Mouse (Mus musculus): ENCODE measurements around the gene Stx7.
A peak's percentile ranks its signal among the peaks of the same experiment; 100 is the strongest.

- TF ChIP-seq CTCF (IDR thresholded peaks at IDR 0.05; ENCODE audit: control insufficient read depth, insufficient read depth, low read length) (no peak), POLR2A (IDR thresholded peaks at IDR 0.05; ENCODE audit: borderline replicate concordance, control insufficient read depth, low read depth, low read length) (0 out of 2 replicates have a peak, but pooled peaks have one; percentile 13)
These were observed 9.6 kb downstream of the Stx7 start for GRCm38 (mm10) chr10:24158470-24159254.

Measured in bone marrow, adult 2 months (tissue).